Mouse (Mus musculus): Measurements from ENCODE around the gene Zic1. TPM values are rescaled to one million over a fixed set of nuclear protein-coding genes. Genes with fewer than 3 reads are reported as not detected.

Gene Zic1
- polyA plus RNA-seq, 1 experiment from 2014 or later, result 0.05 TPM

DNA sequence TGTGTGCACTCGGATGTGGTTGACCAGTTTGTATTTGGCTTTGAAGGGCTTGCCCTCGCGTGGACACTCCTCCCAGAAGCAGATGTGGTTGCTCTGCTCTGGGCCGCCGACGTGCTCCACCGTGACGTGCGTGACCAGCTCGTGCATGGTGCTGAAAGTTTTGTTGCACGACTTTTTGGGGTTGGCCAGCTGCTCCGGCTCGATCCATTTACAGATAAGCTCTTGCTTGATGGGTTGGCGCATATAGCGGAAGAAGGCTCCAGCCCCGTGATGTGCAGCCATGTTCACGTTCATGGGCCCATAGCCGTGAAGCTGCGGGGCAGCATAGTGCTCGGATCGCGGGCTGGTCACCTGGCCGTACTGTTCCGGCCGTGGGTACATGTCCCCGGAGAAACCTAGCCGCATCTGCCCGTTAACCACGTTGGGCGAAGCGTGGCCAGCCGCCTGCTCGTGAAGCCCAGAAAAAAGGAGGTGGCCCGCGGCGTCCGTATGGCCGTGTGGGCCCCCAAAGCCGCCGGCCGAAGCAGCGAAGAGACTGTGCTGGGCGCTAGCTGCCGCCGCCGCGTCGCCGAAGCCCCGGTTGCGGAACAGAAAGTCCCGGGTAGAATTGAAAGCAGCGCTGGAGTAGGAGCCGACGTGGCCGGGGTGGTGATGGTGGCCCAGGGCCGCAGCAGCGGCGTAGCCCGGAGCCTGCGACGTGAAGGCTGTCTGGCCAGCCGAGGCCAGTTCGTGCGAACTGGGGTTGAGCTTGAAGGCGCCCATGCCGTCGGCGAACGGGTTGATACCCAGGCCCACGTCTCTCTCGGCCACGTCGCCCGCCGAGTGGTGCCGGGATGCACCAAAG is 1.3 kb downstream of the Zic1 start:
- 1% methylated on average over 74 of the region's 77 CpGs for WGBS (ENCODE audit: insufficient replicate concordance)
- Histone ChIP-seq H3K4me2 (peak overlapping the region; percentile 32), H3K4me3 (replicated peaks) (peak overlapping the region; percentile 28), H3K9me3 (replicated peaks) (no peaks in the 10 kb centered on the region), H3K27me3 (peaks cover 97% of the 10 kb centered on the region), H3K4me1 (replicated peaks) (peaks cover 13% of the 10 kb centered on the region; the same call in 1 of the 2 replicates), H3K9ac (no peak overlapping the region), H3K36me3 (no peaks in the 10 kb centered on the region), H3K27ac (no peak overlapping the region)
- ATAC-seq (ENCODE audit: low read depth) (no peak), DNase-seq (no peak)

GRCm38 (mm10) chr9:91363814-91364126 is 1.8 kb downstream of the Zic1 start:
- WGBS (ENCODE audit: insufficient replicate concordance), result under 1% methylated on average over 7 of the region's 7 CpGs
- no peak overlapping the region for H3K9ac ChIP-seq
- no peaks in the 10 kb centered on the region for H3K9me3 ChIP-seq (replicated peaks)
- H3K36me3 ChIP-seq, result no peaks in the 10 kb centered on the region
- ATAC-seq (ENCODE audit: low read depth) (no peak), DNase-seq (no peak)
- H3K27ac ChIP-seq, result no peak overlapping the region
- no peak overlapping the region for H3K4me2 ChIP-seq
- H3K4me1 ChIP-seq (replicated peaks), result peaks cover 13% of the 10 kb centered on the region; the same call in 1 of the 2 replicates
- H3K4me3 ChIP-seq (replicated peaks), result no peak overlapping the region
- peaks cover 96% of the 10 kb centered on the region for H3K27me3 ChIP-seq

DNA sequence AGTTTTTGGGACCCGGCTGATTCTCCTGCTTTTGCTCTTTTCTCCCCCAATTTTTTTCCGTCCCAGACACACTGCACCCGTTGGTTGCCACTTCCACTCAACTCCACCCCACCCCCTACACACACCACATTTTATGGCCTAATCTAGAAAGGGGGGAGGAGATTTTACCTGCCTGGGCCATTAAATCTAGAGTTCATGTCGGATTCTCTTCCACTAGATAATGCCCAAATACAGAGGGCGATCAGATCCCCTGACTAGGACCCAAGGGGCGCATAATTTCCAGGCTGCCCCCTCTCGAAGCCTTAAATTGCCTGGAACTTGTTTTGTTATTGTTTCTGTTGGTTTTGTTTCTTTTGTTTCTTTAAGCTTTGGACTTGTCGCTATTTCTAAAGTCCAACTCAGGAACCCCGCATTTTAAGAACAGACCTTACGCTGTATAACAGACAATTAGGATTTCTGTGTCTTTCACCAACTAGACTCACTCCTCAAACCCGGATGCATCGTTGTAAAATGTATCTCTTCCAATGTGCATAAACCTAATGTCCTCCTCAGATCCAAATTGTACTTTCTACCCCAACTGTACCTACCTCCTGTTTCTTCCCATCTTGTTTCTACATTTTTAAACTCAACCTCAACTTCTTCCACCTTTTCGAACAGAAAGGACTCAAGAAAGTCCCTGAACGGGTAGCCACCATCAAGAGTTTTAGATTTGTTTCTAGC is 2.4 kb downstream of the Zic1 start:
- Histone ChIP-seq H3K9ac (no peak overlapping the region), H3K9me3 (replicated peaks) (no peaks in the 10 kb centered on the region), H3K36me3 (no peaks in the 10 kb centered on the region), H3K27ac (no peak overlapping the region), H3K4me3 (replicated peaks) (no peak overlapping the region), H3K4me1 (replicated peaks) (peaks cover 13% of the 10 kb centered on the region; the same call in 1 of the 2 replicates), H3K4me2 (no peak overlapping the region), H3K27me3 (peaks cover 91% of the 10 kb centered on the region)
- no peak for ATAC-seq (ENCODE audit: low read depth)
- 6% methylated on average over 14 of the region's 14 CpGs for WGBS (ENCODE audit: insufficient replicate concordance)
- no peak for DNase-seq

- WGBS (ENCODE audit: insufficient replicate concordance), result 2% methylated on average over 45 of the region's 45 CpGs
- Histone ChIP-seq H3K36me3 (no peaks in the 10 kb centered on the region), H3K4me3 (replicated peaks) (peak within 1 kb of the TSS; percentile 37), H3K4me1 (replicated peaks) (peaks cover 13% of the 10 kb centered on the region; the same call in 1 of the 2 replicates), H3K27me3 (peaks cover 91% of the 10 kb centered on the region), H3K4me2 (peak within 1 kb of the TSS; percentile 35), H3K9me3 (replicated peaks) (no peaks in the 10 kb centered on the region), H3K27ac (no peak within 1 kb of the TSS), H3K9ac (no peak within 1 kb of the TSS)
- ATAC-seq (ENCODE audit: low read depth) (no peak), DNase-seq (no peak)
Measured at GRCm38 (mm10) chr9:91361856-91362601, 3.6 kb downstream of the Zic1 start, which contains the start of gene Zic4. TSS of gene Zic4 (plus strand) at chr9:91362413.

- whole genome bisulfite sequencing (ENCODE audit: insufficient replicate concordance), result under 1% methylated on average over 35 of the region's 35 CpGs
- Histone ChIP-seq H3K9ac (no peak overlapping the region), H3K27me3 (peaks cover 91% of the 10 kb centered on the region), H3K36me3 (no peaks in the 10 kb centered on the region), H3K9me3 (replicated peaks) (no peaks in the 10 kb centered on the region), H3K4me3 (replicated peaks) (peak overlapping the region; percentile 37; the same call in 1 of the 2 replicates), H3K4me2 (no peak overlapping the region), H3K27ac (no peak overlapping the region), H3K4me1 (replicated peaks) (peaks cover 13% of the 10 kb centered on the region; the same call in 1 of the 2 replicates)
- DNase-seq (no peak), ATAC-seq (ENCODE audit: low read depth) (no peak)
Measured at GRCm38 (mm10) chr9:91361033-91361855, 4.4 kb downstream of the Zic1 start.

DNA sequence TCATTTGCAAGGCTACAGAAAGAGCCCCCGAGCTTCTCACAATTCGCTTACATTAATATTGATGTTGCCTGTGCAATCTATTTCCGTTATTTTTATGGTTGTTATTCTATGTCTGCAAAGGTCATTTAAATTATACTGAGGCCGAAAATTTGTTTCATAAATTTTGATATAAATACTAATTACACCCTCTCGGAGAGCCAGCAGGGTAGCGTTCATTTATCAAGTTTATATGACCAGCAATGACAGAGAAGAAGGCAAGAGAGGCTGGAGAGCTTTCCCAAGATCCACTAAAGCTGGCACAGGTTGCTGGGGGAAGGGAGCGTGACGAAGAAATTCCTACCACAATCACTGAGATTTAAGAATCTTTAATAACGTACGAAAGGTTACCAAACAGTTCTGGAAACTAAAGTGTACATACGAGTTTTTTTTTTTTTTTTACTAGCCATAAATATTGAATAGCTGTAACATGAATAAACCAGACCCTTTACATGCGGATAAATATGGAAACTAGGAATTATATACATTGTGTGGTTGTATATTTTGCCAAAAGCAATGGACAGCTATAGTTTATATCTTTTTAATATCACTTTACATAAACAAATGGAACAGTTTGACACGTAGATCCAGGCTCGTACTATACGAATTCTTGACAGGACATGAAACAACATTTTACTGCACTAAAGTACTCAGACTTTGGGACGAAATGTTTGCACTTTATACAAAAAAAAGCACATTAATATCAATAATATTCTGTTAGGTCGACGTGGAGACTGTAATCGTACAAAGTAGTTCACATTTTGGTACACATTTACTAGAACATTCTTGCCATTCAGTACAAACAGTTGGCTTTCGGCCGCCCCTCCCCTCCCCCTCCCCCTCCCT is 5.2 kb downstream of the Zic1 start:
- DNase-seq, result no peak
- Histone ChIP-seq H3K9me3 (replicated peaks) (no peaks in the 10 kb centered on the region), H3K4me1 (replicated peaks) (peaks cover 13% of the 10 kb centered on the region; the same call in 1 of the 2 replicates), H3K27me3 (peaks cover 91% of the 10 kb centered on the region), H3K4me3 (replicated peaks) (no peak overlapping the region), H3K9ac (no peak overlapping the region), H3K36me3 (no peaks in the 10 kb centered on the region), H3K4me2 (no peak overlapping the region), H3K27ac (no peak overlapping the region)
- WGBS (ENCODE audit: insufficient replicate concordance), result 4% methylated on average over 21 of the region's 21 CpGs
- ATAC-seq (ENCODE audit: low read depth), result no peak

DNA sequence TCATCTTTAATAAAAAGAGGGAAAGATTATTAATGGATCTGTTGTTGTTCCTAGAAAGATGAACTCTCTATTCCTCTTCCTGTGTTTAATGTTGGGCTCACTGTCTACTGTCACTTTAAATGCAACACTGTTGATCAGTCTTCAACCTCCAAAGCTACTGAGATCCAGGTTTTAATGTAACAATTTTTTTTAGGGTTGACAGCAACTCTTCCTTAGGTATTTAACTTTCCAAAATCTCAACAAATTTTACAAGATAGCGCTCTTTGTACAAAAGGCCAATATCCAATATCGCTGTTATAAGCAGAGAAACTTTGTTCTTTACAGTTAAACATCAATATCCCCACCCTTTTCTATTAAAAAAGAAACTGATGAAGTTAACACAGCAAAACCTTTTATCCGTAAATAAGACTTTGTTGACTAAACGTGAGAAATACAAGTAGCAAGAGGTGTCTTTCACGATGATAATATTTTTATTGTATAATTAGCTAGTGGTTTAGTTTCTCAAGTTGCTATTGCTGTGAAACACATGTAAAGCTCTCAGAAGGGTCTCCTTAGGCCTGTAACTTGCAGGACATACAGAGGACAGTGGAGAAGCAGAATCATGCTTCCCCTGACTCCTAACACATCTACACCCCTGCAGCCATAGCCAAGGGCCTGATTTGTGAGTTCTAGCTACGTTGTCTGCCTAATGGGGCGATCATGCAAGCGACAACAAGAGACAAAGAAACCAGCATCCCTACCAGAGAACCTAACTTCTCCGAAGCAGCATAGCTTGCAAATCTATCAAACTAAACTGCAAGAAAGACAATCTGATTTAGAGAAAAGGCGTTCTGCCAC is 6.5 kb downstream of the Zic1 start:
- Histone ChIP-seq H3K4me1 (replicated peaks) (0 out of 2 replicates have a peak, but pooled peaks cover 3% of the 10 kb centered on the region), H3K4me2 (no peak overlapping the region), H3K4me3 (replicated peaks) (no peak overlapping the region), H3K27ac (no peak overlapping the region), H3K27me3 (peaks cover 91% of the 10 kb centered on the region), H3K36me3 (no peaks in the 10 kb centered on the region), H3K9me3 (replicated peaks) (no peaks in the 10 kb centered on the region), H3K9ac (no peak overlapping the region)
- ATAC-seq (ENCODE audit: low read depth) (no peak), DNase-seq (no peak)
- whole genome bisulfite sequencing (ENCODE audit: insufficient replicate concordance), result 9% methylated on average over 10 of the region's 10 CpGs

- Histone ChIP-seq H3K4me3 (replicated peaks) (no peak overlapping the region), H3K9ac (no peak overlapping the region), H3K4me1 (replicated peaks) (0 out of 2 replicates have a peak, but pooled peaks cover 3% of the 10 kb centered on the region), H3K27ac (no peak overlapping the region), H3K9me3 (replicated peaks) (no peaks in the 10 kb centered on the region), H3K27me3 (peaks cover 91% of the 10 kb centered on the region), H3K36me3 (no peaks in the 10 kb centered on the region), H3K4me2 (no peak overlapping the region)
- DNase-seq (no peak), ATAC-seq (ENCODE audit: low read depth) (no peak)
- 10% methylated on average over 3 of the region's 3 CpGs for WGBS (ENCODE audit: insufficient replicate concordance)
Measured at GRCm38 (mm10) chr9:91357321-91357720, 8.3 kb downstream of the Zic1 start.

- ATAC-seq (ENCODE audit: low read depth), result no peak
Measured at GRCm38 (mm10) chr9:91356353-91356740, 9.3 kb downstream of the Zic1 start.

More at GRCm38 (mm10) chr9:91356353-91356740, 9.3 kb downstream of the Zic1 start:
- H3K9me3 ChIP-seq (replicated peaks), result no peaks in the 10 kb centered on the region
- DNase-seq, result no peak
- no peak overlapping the region for H3K27ac ChIP-seq
- 16% methylated on average over 4 of the region's 4 CpGs for WGBS (ENCODE audit: insufficient replicate concordance)
- H3K4me2 ChIP-seq, result no peak overlapping the region
- no peak overlapping the region for H3K4me3 ChIP-seq (replicated peaks)
- no peak overlapping the region for H3K9ac ChIP-seq
- no peaks in the 10 kb centered on the region for H3K36me3 ChIP-seq
- H3K27me3 ChIP-seq, result peaks cover 90% of the 10 kb centered on the region
- H3K4me1 ChIP-seq (replicated peaks), result no peaks in the 10 kb centered on the region

Data from liver, embryonic 13.5 days (tissue).